Mouse (Mus musculus): Measurements from ENCODE around the gene Mettl26. TPM values are rescaled to one million over a fixed set of nuclear protein-coding genes. Genes with fewer than 3 reads are reported as not detected.

Mettl26 gene
- polyA plus RNA-seq, 1 experiment = 78.7 TPM

GRCm38 (mm10) chr17:25916931-25917647, 42.2 kb downstream of the Mettl26 start:
- 31% methylated on average over 8 of the region's 8 CpGs for WGBS
- DNase-seq (ENCODE audit: low read depth, low spot score) = peak; percentile 83

- 53% methylated on average over 9 of the region's 9 CpGs for WGBS
- no peak for DNase-seq (ENCODE audit: low read depth, low spot score)
Measured at GRCm38 (mm10) chr17:25918037-25918750, 43.3 kb downstream of the Mettl26 start.

DNA sequence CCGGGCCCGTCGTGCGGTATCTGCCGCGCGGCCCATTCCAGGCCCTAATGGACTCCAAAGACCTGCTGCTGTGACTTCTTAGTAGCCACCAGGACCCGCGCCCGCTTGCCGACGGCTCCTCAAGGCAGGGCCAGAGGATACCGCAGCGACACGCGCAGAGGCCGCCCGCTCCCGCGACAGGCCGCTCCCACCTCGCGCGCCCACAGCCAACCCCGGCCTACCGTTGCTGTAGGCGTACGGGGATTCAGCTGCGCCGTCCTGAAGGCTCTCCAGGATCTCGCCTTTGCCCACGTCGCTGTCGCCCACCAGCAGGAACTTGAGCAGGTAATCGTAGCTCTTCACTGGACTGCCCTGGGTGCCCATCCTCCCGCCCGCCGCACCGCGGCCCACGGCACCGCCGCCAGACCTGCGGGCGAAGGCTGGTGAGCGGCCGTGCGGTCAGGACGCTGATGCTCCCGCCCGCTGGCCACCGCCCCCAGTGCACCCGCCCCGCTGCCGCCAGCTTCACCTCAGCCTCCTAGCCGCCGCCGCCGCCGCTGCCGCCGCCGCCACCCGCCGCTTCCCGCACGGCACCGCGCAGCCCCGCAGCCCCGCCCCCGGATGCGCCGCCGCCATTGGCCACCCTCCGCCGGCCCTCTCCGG, 44.4 kb downstream of the Mettl26 start, which contains the start of gene Rab40c:
Gene Rab40c, minus strand, starts transcription at position 584 of the 642 bp plus-strand sequence.
- under 1% methylated on average over 76 of the region's 78 CpGs for WGBS
- DNase-seq (ENCODE audit: low read depth, low spot score) = no peak

- 1% methylated on average over 39 of the region's 40 CpGs for WGBS
- peak; percentile 97 for DNase-seq (ENCODE audit: low read depth, low spot score)
Measured at GRCm38 (mm10) chr17:25919786-25920642, 45.1 kb downstream of the Mettl26 start.

GRCm38 (mm10) chr17:25922120-25922519, 47.2 kb downstream of the Mettl26 start:
- WGBS = 54% methylated on average over 5 of the region's 5 CpGs
- DNase-seq (ENCODE audit: low read depth, low spot score) = no peak

DNA sequence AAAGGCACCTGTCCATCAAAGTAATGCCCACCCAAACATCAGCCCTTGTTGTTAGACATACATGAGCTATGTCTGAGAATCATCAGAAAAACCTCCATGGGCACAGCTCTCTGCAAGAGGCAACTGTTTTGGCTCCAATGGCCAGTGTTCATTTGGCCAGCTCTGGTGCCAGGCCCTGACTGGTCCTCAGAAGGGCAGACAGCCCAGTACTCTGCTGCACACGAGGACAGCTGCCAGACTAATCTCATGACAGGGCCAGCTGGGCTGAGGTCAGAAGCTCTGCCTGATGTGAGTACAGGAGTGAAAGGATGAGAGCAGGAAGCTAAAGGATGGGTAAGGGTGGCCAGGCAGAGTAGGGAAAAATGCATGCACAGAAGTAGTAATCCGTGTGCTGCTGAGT, 50.5 kb downstream of the Mettl26 start:
- 75% methylated on average over 2 of the region's 2 CpGs for WGBS

More for the DNA sequence above, 50.5 kb downstream of the Mettl26 start:
- no peak for DNase-seq (ENCODE audit: low read depth, low spot score)

Other genes with a start within 250 kb of the Mettl26 start
- gene Gng13, start 157.9 kb upstream of the Mettl26 start, polyA plus RNA-seq (2012; rRNA removed) = 0.23 and 0.37 TPM in 2 replicates
- gene Chtf18, start 147.7 kb upstream of the Mettl26 start, polyA plus RNA-seq (2012; rRNA removed) = 18.4 and 20.4 TPM in 2 replicates
- 22.1 and 22.9 TPM in 2 replicates for gene Rpusd1, start 147.4 kb upstream of the Mettl26 start, polyA plus RNA-seq (2012; rRNA removed)
- 0.24 and 0.26 TPM in 2 replicates for gene Mslnl, start 139.0 kb upstream of the Mettl26 start, polyA plus RNA-seq (2012; rRNA removed)
- 4.8 and 8.4 TPM in 2 replicates for gene Msln, start 120.7 kb upstream of the Mettl26 start, polyA plus RNA-seq (2012; rRNA removed)
- 19.6 and 30.2 TPM in 2 replicates for gene Narfl, start 101.3 kb upstream of the Mettl26 start, polyA plus RNA-seq (2012; rRNA removed)
- 24.0 and 26.6 TPM in 2 replicates for gene Haghl, start 89.4 kb upstream of the Mettl26 start, polyA plus RNA-seq (2012; rRNA removed)
- 0.04 TPM in 1 of 2 replicates, not detected in the other for gene Ccdc78, start 88.5 kb upstream of the Mettl26 start, polyA plus RNA-seq (2012; rRNA removed)
- gene Fam173a, start 82.2 kb upstream of the Mettl26 start, polyA plus RNA-seq (2012; rRNA removed) = 91.8 and 108 TPM in 2 replicates
- 1.3 TPM in 1 of 2 replicates, not detected in the other for gene AC134908.4, start 79.4 kb upstream of the Mettl26 start, polyA plus RNA-seq (2012; rRNA removed)
- 20.9 and 26.5 TPM in 2 replicates for gene Metrn, start 77.9 kb upstream of the Mettl26 start, polyA plus RNA-seq (2012; rRNA removed)
- 1.6 and 2.1 TPM in 2 replicates for gene Fbxl16, start 66.0 kb upstream of the Mettl26 start, polyA plus RNA-seq (2012; rRNA removed)
- 30.4 and 39.6 TPM in 2 replicates for gene Wdr24, start 51.4 kb upstream of the Mettl26 start, polyA plus RNA-seq (2012; rRNA removed)
- gene Jmjd8, start 46.2 kb upstream of the Mettl26 start, polyA plus RNA-seq (2012; rRNA removed) = 48.8 and 54.5 TPM in 2 replicates
- gene Stub1, start 41.7 kb upstream of the Mettl26 start, polyA plus RNA-seq (2012; rRNA removed) = 155 and 157 TPM in 2 replicates
- 4.1 and 4.6 TPM in 2 replicates for gene Rhbdl1, start 37.8 kb upstream of the Mettl26 start, polyA plus RNA-seq (2012; rRNA removed)
- 22.2 and 32.3 TPM in 2 replicates for gene Gm20683, start 33.3 kb upstream of the Mettl26 start, polyA plus RNA-seq (2012; rRNA removed)
- gene Rhot2, start 30.2 kb upstream of the Mettl26 start, polyA plus RNA-seq (2012; rRNA removed) = 59.9 and 83.1 TPM in 2 replicates
- 18.6 and 19.8 TPM in 2 replicates for gene Wdr90, start 13.6 kb upstream of the Mettl26 start, polyA plus RNA-seq (2012; rRNA removed)
- gene Mcrip2, start 6.3 kb upstream of the Mettl26 start, polyA plus RNA-seq (2012; rRNA removed) = 39.8 and 49.0 TPM in 2 replicates
- 0.78 and 1.0 TPM in 2 replicates for gene Wfikkn1, start 5.8 kb downstream of the Mettl26 start, polyA plus RNA-seq (2012; rRNA removed)
- 38.0 and 40.7 TPM in 2 replicates for gene Rab40c, start 44.7 kb downstream of the Mettl26 start, polyA plus RNA-seq (2012; rRNA removed)
- gene Pigq, start 69.9 kb downstream of the Mettl26 start, polyA plus RNA-seq (2012; rRNA removed) = 73.7 and 90.3 TPM in 2 replicates
- not detected in 2 replicates for gene Nhlrc4, start 69.9 kb downstream of the Mettl26 start, polyA plus RNA-seq (2012; rRNA removed)
- gene A930017K11Rik, start 77.5 kb downstream of the Mettl26 start, polyA plus RNA-seq (2012; rRNA removed) = not detected in 2 replicates
- gene Capn15, start 110.7 kb downstream of the Mettl26 start, polyA plus RNA-seq (2012; rRNA removed) = 26.1 and 44.5 TPM in 2 replicates
- 41.3 and 65.7 TPM in 2 replicates for gene Rab11fip3, start 194.5 kb downstream of the Mettl26 start, polyA plus RNA-seq (2012; rRNA removed)
- 25.1 and 39.0 TPM in 2 replicates for gene Decr2, start 215.3 kb downstream of the Mettl26 start, polyA plus RNA-seq (2012; rRNA removed)
- gene Nme4, start 220.5 kb downstream of the Mettl26 start, polyA plus RNA-seq (2012; rRNA removed) = 14.1 and 14.5 TPM in 2 replicates
- gene Tmem8, start 238.2 kb downstream of the Mettl26 start, polyA plus RNA-seq (2012; rRNA removed) = 222 and 309 TPM in 2 replicates
- gene Mrpl28, start 248.4 kb downstream of the Mettl26 start, polyA plus RNA-seq (2012; rRNA removed) = 96.4 and 99.2 TPM in 2 replicates

Data from large intestine, adult 2 months (tissue).